Mouse (Mus musculus) kidney, postnatal 0 days (tissue): ENCODE measurements at regions not wholly inside any gene's neighbourhood (a gene's known extent, or its start where the extent isn't known, plus 50 kb on each side); places are given as distances from the start of the nearest gene placed in this dataset.
"Not testable (repeated sequence)": the region's sequence is repeated elsewhere in the genome, so short reads cannot be mapped to it uniquely, and the experiment has no call there.

Source experiments
- ATAC-seq: fragments of 200-750 bp; cut with Nextera tagmentation; replicated peaks from 2 replicates; pipeline ENCODE4 v1.8.0; 2017; ENCODE audit warnings: low read depth, moderate number of reproducible peaks, moderate TSS enrichment, moderate library complexity; ENCODE audit not compliant: low FRiP score
- DNase-seq: peaks from one replicate; pipeline ENCODE4 v3.0.0-alpha.2; 2016; ENCODE audit warnings: low spot score
- H3K27ac ChIP-seq: fragments of 300-500 bp; sonication (generic); 2 replicates; pipeline ENCODE4 v1.5.1; 2014; ENCODE audit warnings: mild to moderate bottlenecking
- H3K27me3 ChIP-seq: fragments of 300-500 bp; sonication (generic); 2 replicates; pipeline ENCODE4 v1.6.1; 2014; ENCODE audit warnings: low read length, mixed read lengths; ENCODE audit not compliant: insufficient read depth
- H3K36me3 ChIP-seq: fragments of 300-500 bp; sonication (generic); 2 replicates; pipeline ENCODE4 v1.6.1; 2014; ENCODE audit warnings: low read length, mixed read lengths; ENCODE audit not compliant: insufficient read depth
- H3K4me1 ChIP-seq: fragments of 300-500 bp; sonication (generic); replicated peaks from 2 replicates; pipeline ENCODE4 v1.6.1; 2014; ENCODE audit warnings: antibody characterized with exemption, low read length, mixed read lengths; ENCODE audit not compliant: insufficient read depth
- H3K4me2 ChIP-seq: fragments of 300-500 bp; sonication (generic); 2 replicates; pipeline ENCODE4 v1.6.1; 2014; ENCODE audit warnings: mild to moderate bottlenecking, low read length, moderate library complexity, mixed read lengths
- H3K4me3 ChIP-seq: fragments of 300-500 bp; sonication (generic); replicated peaks from 2 replicates; pipeline ENCODE4 v1.5.1; 2014; ENCODE audit warnings: low read depth, low read length
- H3K9ac ChIP-seq: fragments of 300-500 bp; sonication (generic); 2 replicates; pipeline ENCODE4 v1.6.1; 2014; ENCODE audit warnings: low read depth, low read length
- H3K9me3 ChIP-seq: fragments of 300-500 bp; sonication (generic); replicated peaks from 2 replicates; pipeline ENCODE4 v1.6.1; 2016; ENCODE audit warnings: low read length, inconsistent platforms, mixed read lengths
- CTCF ChIP-seq: IDR thresholded peaks from 2 replicates; pipeline ENCODE4 v1.5.1; 2016; ENCODE audit warnings: antibody characterized with exemption, low read depth, mild to moderate bottlenecking, moderate library complexity
- WGBS: fragments of 180-500 bp; shearing (Covaris S2); extraction: QIAGEN DNeasy Blood & Tissue Kit; methylation state at CpG from one replicate; pipeline ENCODE4 v1.1.7; 2014; 5-methylcytosine and 5-hydroxymethylcytosine counted together

DNA sequence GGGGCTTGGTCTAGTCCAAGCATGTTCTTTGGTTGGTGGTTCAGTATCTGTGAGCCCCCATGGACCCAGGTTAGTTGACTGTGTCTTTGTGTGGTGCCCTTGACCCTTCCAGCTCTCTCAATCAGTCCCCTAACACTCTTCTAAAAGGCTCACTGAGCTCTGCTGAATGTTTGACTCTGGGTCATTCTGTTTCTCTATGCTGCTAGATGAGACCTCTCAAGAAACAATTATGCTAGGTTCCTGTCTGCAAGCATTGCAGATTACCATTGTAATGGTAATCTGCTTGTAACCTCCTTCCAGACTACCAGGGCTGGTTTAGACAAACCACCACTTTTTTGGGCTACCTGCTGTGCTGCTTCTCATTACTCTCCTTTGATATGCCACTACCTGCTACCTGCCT, 2863.9 kb downstream of the Gm37988 start:
- H3K36me3 ChIP-seq: no peaks in the 10 kb centered on the region
- H3K27ac ChIP-seq: no peak overlapping the region
- TF ChIP-seq CTCF: no peak
- H3K9me3 ChIP-seq: no peaks in the 10 kb centered on the region
- H3K4me3 ChIP-seq: no peak overlapping the region
- no peaks in the 10 kb centered on the region for H3K27me3 ChIP-seq
- H3K4me1 ChIP-seq: no peaks in the 10 kb centered on the region
- no peak overlapping the region for H3K9ac ChIP-seq
- H3K4me2 ChIP-seq: no peak overlapping the region
- DNase-seq (no peak), ATAC-seq (no peak)

DNA sequence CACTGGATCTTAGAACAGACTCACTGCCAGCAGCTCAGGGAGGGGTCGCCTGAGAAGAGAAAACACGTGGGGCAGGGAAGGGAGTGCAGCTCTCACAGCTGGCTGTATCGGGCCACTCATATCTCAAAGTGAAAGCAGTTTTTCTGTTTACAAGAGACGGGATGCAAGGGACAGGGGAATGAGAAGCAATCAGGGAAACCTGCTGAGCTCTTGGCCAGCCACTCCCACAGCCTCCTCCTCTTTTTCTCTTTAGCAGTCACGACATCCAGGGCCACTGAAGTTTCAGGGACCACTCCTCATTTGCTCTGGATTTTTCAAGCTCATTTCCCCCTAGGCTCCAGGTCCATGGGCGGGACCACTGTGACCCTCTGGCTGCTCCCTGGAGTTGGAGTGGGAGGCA, 2901.5 kb downstream of the Gm37988 start:
- 72% methylated on average over 5 of the region's 6 CpGs for WGBS
- H3K4me3 ChIP-seq, ATAC-seq: not testable (repeated sequence)

DNA sequence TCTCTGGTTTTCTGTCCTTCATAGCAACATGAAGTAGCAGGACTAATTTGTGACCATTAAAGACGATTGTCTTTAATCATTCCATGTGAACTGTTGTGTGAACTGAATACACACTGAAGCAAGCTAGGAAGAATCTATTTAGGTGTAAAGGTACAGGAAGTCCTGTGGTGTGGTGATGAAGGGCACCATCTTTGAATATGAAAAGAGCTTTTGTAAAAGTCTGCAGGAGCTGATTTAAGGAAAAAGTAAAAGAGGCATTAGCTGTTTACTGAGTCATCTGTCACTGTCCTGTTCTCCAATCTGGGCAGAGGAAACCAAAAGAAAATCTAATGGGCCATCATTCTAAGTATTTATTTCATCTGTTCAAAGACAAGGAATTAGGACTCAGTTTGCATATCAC, 2925.0 kb downstream of the Gm37988 start:
- no peak for TF ChIP-seq CTCF
- H3K4me3 ChIP-seq: no peak overlapping the region
- no peaks in the 10 kb centered on the region for H3K27me3 ChIP-seq
- WGBS: 50% methylated on average over 1 of the region's 1 CpGs
- no peaks in the 10 kb centered on the region for H3K9me3 ChIP-seq
- no peak overlapping the region for H3K9ac ChIP-seq
- no peaks in the 10 kb centered on the region for H3K36me3 ChIP-seq
- DNase-seq (no peak), ATAC-seq (no peak)
- no peak overlapping the region for H3K4me2 ChIP-seq
- H3K27ac ChIP-seq: no peak overlapping the region
- no peaks in the 10 kb centered on the region for H3K4me1 ChIP-seq

More for the DNA sequence above, 2901.5 kb downstream of the Gm37988 start:
- H3K4me2 ChIP-seq, H3K9ac ChIP-seq, H3K27ac ChIP-seq, H3K4me1 ChIP-seq, H3K9me3 ChIP-seq, H3K27me3 ChIP-seq, DNase-seq, H3K36me3 ChIP-seq: not testable (repeated sequence)

DNA sequence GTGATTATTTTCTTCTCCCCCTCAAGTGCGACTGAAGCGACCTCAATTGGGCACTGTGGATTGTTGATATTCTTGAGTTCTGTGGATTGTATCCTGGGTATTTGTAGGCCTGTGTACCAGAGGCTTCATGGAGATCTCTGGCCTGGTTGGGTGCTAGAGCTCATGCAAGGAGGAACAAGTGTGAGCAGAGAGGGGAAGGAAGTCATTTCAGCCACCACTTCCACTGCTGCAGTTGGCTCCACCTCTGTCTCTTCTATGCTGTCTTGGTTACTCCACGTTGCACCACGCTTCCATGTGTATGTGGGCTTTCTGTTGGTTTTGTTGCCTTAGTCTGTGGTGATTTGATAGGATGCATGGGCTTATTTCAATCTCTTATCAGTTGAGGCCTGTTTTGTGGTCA, 2929.6 kb downstream of the Gm37988 start:
- H3K27ac ChIP-seq: no peak overlapping the region
- H3K4me2 ChIP-seq: no peak overlapping the region
- H3K9me3 ChIP-seq: no peaks in the 10 kb centered on the region
- no peaks in the 10 kb centered on the region for H3K4me1 ChIP-seq
- H3K4me3 ChIP-seq: no peak overlapping the region
- WGBS: 87% methylated on average over 4 of the region's 4 CpGs
- ATAC-seq: no peak
- H3K27me3 ChIP-seq: no peaks in the 10 kb centered on the region
- DNase-seq: no peak
- no peaks in the 10 kb centered on the region for H3K36me3 ChIP-seq
- no peak overlapping the region for H3K9ac ChIP-seq
- no peak for TF ChIP-seq CTCF

DNA sequence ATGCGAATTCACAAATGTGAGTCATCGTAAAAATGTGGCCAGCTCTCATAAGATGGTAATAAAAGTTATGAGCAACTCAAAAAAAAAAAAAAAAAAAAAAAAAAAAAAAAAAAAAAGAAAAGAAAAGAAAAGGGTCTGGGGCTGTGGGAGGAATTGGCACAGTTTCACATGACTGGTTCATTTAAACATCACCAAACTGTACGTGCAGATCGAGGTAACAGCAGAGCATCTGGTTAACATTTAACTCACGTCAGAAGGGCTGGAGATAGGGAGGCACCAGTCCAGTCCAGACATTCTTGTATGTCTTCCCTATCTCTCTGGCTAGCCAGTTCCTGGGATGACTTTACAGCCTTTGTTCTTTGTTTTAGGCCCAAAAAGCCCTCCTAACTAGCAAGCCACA, 2938.2 kb downstream of the Gm37988 start:
- H3K9me3 ChIP-seq: no peaks in the 10 kb centered on the region
- no peaks in the 10 kb centered on the region for H3K27me3 ChIP-seq
- WGBS: 56% methylated on average over 5 of the region's 5 CpGs
- DNase-seq (no peak), ATAC-seq (no peak)
- H3K9ac ChIP-seq: no peak overlapping the region
- no peaks in the 10 kb centered on the region for H3K36me3 ChIP-seq
- H3K4me2 ChIP-seq: no peak overlapping the region
- no peak overlapping the region for H3K27ac ChIP-seq
- H3K4me3 ChIP-seq: no peak overlapping the region
- no peaks in the 10 kb centered on the region for H3K4me1 ChIP-seq
- no peak for TF ChIP-seq CTCF

DNA sequence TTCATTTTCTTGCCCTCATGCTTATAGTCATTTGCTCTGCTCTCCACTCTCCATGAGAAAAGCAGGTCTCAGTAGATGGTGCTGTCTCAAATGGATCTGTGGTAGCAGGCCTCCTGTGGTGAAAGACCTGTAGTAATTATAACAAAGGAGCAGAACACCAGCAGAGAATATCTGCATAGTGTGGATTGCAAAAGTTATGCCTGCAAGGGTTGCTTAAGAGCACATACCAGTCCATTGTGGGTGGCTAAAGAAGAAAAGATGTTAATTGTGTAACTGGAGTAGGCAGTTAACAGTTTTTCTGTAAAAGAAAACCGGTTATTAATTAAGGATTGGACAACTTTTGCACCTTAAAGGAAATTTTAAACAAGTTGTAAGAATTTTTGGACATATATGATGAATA, 2969.0 kb downstream of the Gm37988 start:
- no peak overlapping the region for H3K9ac ChIP-seq
- no peak overlapping the region for H3K4me2 ChIP-seq
- WGBS: 20% methylated on average over 1 of the region's 1 CpGs
- DNase-seq (no peak), ATAC-seq (no peak)
- H3K27ac ChIP-seq: no peak overlapping the region
- no peak for TF ChIP-seq CTCF
- no peaks in the 10 kb centered on the region for H3K36me3 ChIP-seq
- H3K27me3 ChIP-seq: no peaks in the 10 kb centered on the region
- H3K4me1 ChIP-seq: no peaks in the 10 kb centered on the region
- no peak overlapping the region for H3K4me3 ChIP-seq
- no peaks in the 10 kb centered on the region for H3K9me3 ChIP-seq

DNA sequence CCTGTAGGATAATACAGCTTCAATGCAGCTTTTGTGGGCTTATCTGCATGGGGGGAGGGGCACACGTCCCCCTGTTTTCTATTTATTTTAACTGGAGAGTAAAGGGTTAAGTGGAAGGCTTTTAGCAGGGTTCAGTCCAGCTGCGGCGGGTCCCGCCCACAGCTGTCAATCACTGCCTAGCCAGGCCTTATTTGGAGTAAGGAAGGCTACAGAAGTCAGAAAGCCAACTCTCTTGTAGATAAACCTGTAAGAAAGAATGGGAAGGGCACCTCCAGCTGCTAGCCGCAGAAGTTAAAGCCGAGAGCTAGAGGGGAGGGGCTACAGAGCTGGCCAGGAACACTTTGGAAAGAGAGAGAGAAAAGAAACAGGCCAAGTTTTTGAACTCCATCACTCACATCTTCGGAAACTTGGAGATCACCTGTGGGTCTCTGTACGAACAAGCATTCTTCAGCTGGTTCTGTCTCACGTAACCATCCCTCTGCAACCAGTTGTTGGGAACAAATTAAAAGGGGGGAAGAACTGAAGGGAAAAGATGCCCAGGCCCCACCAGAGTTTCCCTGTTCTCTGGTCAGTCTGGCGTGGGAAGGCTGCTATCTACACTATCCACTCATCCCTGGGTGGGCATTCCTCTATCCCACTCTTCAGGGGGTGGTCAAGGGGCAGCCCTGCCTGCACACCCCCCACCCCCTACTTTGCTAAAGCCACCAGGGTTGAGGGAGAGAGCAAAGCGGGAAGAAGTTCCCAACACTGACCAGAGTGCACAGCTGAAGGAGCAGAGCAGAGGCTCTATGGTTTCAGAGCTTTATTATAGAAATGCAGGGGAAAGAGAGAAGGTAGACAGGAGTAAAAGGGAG, 2969.7 kb downstream of the Gm37988 start:
- ATAC-seq: peak; percentile 89
- Histone ChIP-seq H3K27me3 (no peaks in the 10 kb centered on the region), H3K27ac (no peak overlapping the region), H3K9ac (no peak overlapping the region), H3K9me3 (no peaks in the 10 kb centered on the region), H3K4me1 (no peaks in the 10 kb centered on the region), H3K36me3 (no peaks in the 10 kb centered on the region), H3K4me3 (no peak overlapping the region), H3K4me2 (peak overlapping the region; percentile 27; the same call in 1 of the 2 replicates)
- WGBS: 7% methylated on average over 11 of the region's 11 CpGs
- no peak for TF ChIP-seq CTCF
- peak; percentile 57 for DNase-seq

DNA sequence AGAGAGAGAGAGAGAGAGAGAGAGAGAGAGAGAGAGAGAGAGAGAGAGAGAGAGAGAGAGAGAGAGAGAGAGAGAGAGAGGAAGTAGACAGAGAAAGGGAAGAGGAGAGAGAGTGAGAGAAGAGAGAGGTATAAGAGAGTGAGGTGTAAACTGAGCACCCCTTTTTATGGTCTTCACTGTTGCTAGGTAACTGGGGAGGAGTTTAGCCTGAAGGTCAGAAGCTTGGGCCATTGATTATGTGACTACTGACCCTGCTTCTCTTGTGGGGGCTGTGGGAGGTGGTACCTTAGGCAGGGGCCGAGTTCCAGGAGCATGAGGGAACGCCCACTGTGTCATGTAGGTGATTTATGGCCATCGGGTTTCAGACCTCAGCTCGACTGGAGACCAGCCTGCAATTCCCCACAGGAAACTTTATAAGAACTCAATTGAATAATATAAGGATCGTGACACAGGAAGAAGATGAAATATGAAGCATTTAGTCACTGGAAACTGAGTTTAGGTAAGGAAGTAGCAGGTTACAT, 2970.4 kb downstream of the Gm37988 start:
- H3K4me1 ChIP-seq, H3K36me3 ChIP-seq, H3K27me3 ChIP-seq, H3K9ac ChIP-seq, ATAC-seq, H3K4me3 ChIP-seq, H3K9me3 ChIP-seq, H3K27ac ChIP-seq: not testable (repeated sequence)
- WGBS: 2% methylated on average over 5 of the region's 5 CpGs
- peak; percentile 19 for DNase-seq
- H3K4me2 ChIP-seq: 0 out of 2 replicates have a peak overlapping the region, but pooled peaks have one; percentile 10
